8 mouse cellular contexts compared by ENCODE assay signal in the genomic region with DNA sequence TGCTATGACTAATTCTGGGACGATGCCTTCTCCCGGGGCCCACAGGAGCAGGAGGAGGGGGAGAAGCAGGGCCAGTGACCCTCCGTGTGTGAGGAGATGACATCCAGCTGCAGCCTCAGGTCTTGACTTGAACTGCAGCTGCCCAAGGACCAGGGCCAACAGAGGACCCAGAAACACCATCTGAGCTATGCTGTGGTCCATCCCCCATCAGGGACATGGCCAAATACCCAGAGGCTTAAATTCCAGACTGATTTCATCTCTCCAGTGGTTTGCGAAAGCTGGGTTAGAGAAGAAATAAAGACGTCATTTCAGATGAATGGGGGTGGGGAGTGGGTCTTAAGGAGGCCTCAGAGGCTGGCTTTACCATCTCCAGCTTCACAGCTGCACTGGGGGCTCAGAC. TPM values are rescaled to one million over a fixed set of nuclear protein-coding genes. Genes with fewer than 3 reads are reported as not detected.
A peak's percentile ranks its signal among the peaks of the same experiment; 100 is the strongest.
DNase-seq lines count a peak whose midpoint lies in the region; ATAC-seq lines count a peak whose summit lies in the region.

No protein-coding gene starts in this region.

- intact Hi-C loops in heart, postnatal 10 days (cut with DNase I) = no loop called here

- ATAC-seq in megakaryocyte-erythroid progenitor cell, adult 5-6 weeks (replicated peaks; ENCODE audit: low FRiP score, low TSS enrichment, poor library complexity, severe bottlenecking) = no peak

- DNase-seq in 3134 (ENCODE audit: extremely low read depth, insufficient read length, low spot score) = peak; percentile 87
- DNase-seq in NIH3T3 (ENCODE audit: low read depth) = peak; percentile 93
- peak; percentile 63 to 66 for DNase-seq in heart, postnatal 10 days
- peak; percentile 61 to 70 for DNase-seq in lung, adult 18-20 months
- no peak for DNase-seq in layer of hippocampus, adult 9-11 months
- DNase-seq in ovary, postnatal 14 days (ENCODE audit: low spot score) = no peak
- DNase-seq in left cerebral cortex, adult 18-20 months (ENCODE audit: low spot score in 2 of 2) = no peak

RNA-seq across cellular contexts. Expression of a gene that starts 35.0 kb away (rescaled TPM):
- 10 to 100 TPM; 45.6 to 51.4 TPM for total RNA-seq in heart, postnatal 10 days (2021)
- 9.5 and 12.4 TPM in 2 replicates for total RNA-seq in megakaryocyte-erythroid progenitor cell, adult 5-6 weeks (2014; fragmentation: Nextera tagmentation)
- total RNA-seq in megakaryocyte-erythroid progenitor cell, adult 5-6 weeks (2017) = 1.9 and 6.8 TPM in 2 replicates
- 10 to 100 TPM; 51.5 to 60.6 TPM for total RNA-seq in left cerebral cortex, adult 18-20 months (2021)

Comparison
In these comparisons a context has a peak if more than half of its experiments do, and no peak if none do; other contexts are left out.
1. DNase-seq: peak in 3134 (single experiment), NIH3T3 (single experiment), heart, postnatal 10 days (2 of 2) and lung, adult 18-20 months (2 of 2); none in layer of hippocampus, adult 9-11 months (single experiment), ovary, postnatal 14 days (single experiment) and left cerebral cortex, adult 18-20 months (0 of 2).